Mouse (Mus musculus): ENCODE data around the gene Krt33a. TPM values are rescaled to one million over a fixed set of nuclear protein-coding genes. Genes with fewer than 3 reads are reported as not detected.

Krt33a gene
- total and polyA plus RNA-seq, 3 experiments: not detected

DNA sequence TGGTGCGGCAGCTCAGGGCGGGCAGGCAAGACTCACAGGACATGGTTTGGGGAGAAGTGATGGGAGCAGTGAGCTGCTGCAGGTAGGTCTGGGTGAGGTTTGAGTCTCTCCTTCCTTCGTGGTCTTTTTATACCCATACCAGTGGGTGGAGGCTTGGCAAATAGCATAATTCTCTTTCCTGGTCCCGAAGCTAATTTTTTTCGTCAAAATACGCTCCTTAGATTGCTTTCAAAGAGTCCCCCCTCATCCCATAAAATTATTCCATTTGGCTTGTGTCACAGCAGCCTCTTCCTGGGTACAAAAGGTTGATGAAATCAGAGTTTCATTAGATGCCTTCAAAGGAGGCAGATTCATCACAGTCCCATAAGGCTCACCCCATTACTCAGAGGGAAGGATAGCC lies 25.4 kb upstream of the Krt33a start, which contains the start of gene Krt34:
Gene Krt34 (minus strand): TSS at position 101 of the 400 bp plus-strand sequence.
- no peak for DNase-seq (ENCODE audit: low read depth, low spot score)

DNA sequence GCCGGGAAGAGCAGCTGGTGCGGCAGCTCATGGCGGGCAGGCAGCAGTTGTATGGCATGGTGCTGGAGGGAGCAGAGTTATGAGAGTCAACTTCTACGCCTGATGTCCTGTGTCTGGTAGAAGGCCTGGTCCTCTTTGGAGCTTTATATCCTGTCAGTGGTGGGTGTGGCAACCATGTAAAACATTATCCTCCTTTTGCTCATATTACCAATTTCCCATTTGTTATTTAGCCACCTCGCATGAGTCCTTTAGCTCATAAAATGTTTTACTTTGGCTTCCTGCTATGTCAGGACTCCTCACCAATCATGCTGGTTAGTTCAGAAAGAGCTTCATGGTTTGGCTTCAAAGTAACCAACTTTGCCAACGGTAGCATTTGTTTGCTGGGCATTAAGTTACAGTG lies 13.8 kb upstream of the Krt33a start, which contains the start of gene Krt33b:
Gene Krt33b (minus strand): TSS at position 101 of the 400 bp plus-strand sequence.
- Histone ChIP-seq H3K27me3 (ENCODE audit: control insufficient read depth in 1 of 2, insufficient read depth in 2 of 2, low read length in 2 of 2) (no peaks in the 10 kb centered on the region), H3K79me2 (ENCODE audit: control insufficient read depth, insufficient read depth, low read length, poor library complexity) (no peaks in the 10 kb centered on the region), H3K4me3 (ENCODE audit: control insufficient read depth in 1 of 2, insufficient read depth in 1 of 2, low read depth in 2 of 2, low read length in 2 of 2) (no peak within 1 kb of the TSS), H3K9me3 (replicated peaks; ENCODE audit: insufficient read depth, low read length) (no peaks in the 10 kb centered on the region), H3K36me3 (ENCODE audit: control insufficient read depth in 1 of 2, insufficient read depth in 2 of 2, low read length in 2 of 2) (no peaks in the 10 kb centered on the region), H3K27ac (ENCODE audit: control insufficient read depth, low read depth, low read length) (no peak within 1 kb of the TSS), H3K4me1 (ENCODE audit: control insufficient read depth in 1 of 2, insufficient read depth in 2 of 2, low read length in 2 of 2) (no peaks in the 10 kb centered on the region), H3K9ac (ENCODE audit: control insufficient read depth, low read depth, low read length, poor library complexity, severe bottlenecking) (no peak within 1 kb of the TSS)
- TF ChIP-seq CHD2 (IDR thresholded peaks at IDR 0.05; ENCODE audit: low read length) (no peak), MAFK (IDR thresholded peaks at IDR 0.05; ENCODE audit: borderline replicate concordance, low read depth, low read length) (no peak), E2F4 (IDR thresholded peaks at IDR 0.05; ENCODE audit: borderline replicate concordance, low read depth, low read length) (no peak), GATA1 (IDR thresholded peaks at IDR 0.05; ENCODE audit: low read depth, low read length) (no peak), MAX (IDR thresholded peaks at IDR 0.05; ENCODE audit: low read length) (no peak)
- DNase-seq (ENCODE audit: low read depth, low spot score): no peak

More for the DNA sequence above, 25.4 kb upstream of the Krt33a start, which contains the start of gene Krt34:
- TF ChIP-seq ETS1 (IDR thresholded peaks at IDR 0.05; ENCODE audit: low read depth, low read length): no peak
- Histone ChIP-seq H3K4me3 (ENCODE audit: control insufficient read depth in 1 of 2, insufficient read depth in 1 of 2, low read depth in 2 of 2, low read length in 2 of 2) (no peak within 1 kb of the TSS), H3K27me3 (ENCODE audit: control insufficient read depth in 1 of 2, insufficient read depth in 2 of 2, low read length in 2 of 2) (no peaks in the 10 kb centered on the region), H3K9ac (ENCODE audit: control insufficient read depth, low read depth, low read length, poor library complexity, severe bottlenecking) (no peak within 1 kb of the TSS), H3K36me3 (ENCODE audit: control insufficient read depth in 1 of 2, insufficient read depth in 2 of 2, low read length in 2 of 2) (no peaks in the 10 kb centered on the region), H3K27ac (ENCODE audit: control insufficient read depth, low read depth, low read length) (no peak within 1 kb of the TSS), H3K4me1 (ENCODE audit: control insufficient read depth in 1 of 2, insufficient read depth in 2 of 2, low read length in 2 of 2) (no peaks in the 10 kb centered on the region), H3K79me2 (ENCODE audit: control insufficient read depth, insufficient read depth, low read length, poor library complexity) (no peaks in the 10 kb centered on the region), H3K9me3 (replicated peaks; ENCODE audit: insufficient read depth, low read length) (no peaks in the 10 kb centered on the region)

GRCm38 (mm10) chr11:100021438-100021837 lies 5.4 kb upstream of the Krt33a start:
- Histone ChIP-seq H3K27ac (ENCODE audit: control insufficient read depth, low read depth, low read length) (no peak overlapping the region), H3K4me1 (ENCODE audit: control insufficient read depth in 1 of 2, insufficient read depth in 2 of 2, low read length in 2 of 2) (no peaks in the 10 kb centered on the region), H3K4me3 (ENCODE audit: control insufficient read depth in 1 of 2, insufficient read depth in 1 of 2, low read depth in 2 of 2, low read length in 2 of 2) (no peak overlapping the region), H3K9me3 (replicated peaks; ENCODE audit: insufficient read depth, low read length) (no peaks in the 10 kb centered on the region), H3K36me3 (ENCODE audit: control insufficient read depth in 1 of 2, insufficient read depth in 2 of 2, low read length in 2 of 2) (no peaks in the 10 kb centered on the region), H3K9ac (ENCODE audit: control insufficient read depth, low read depth, low read length, poor library complexity, severe bottlenecking) (no peak overlapping the region), H3K27me3 (ENCODE audit: control insufficient read depth in 1 of 2, insufficient read depth in 2 of 2, low read length in 2 of 2) (no peaks in the 10 kb centered on the region), H3K79me2 (ENCODE audit: control insufficient read depth, insufficient read depth, low read length, poor library complexity) (no peaks in the 10 kb centered on the region)
- TF ChIP-seq BHLHE40 (IDR thresholded peaks at IDR 0.05; ENCODE audit: borderline replicate concordance, low read depth, low read length) (no peak), ZC3H11A (IDR thresholded peaks at IDR 0.05; ENCODE audit: low read depth, low read length) (no peak), GATA1 (IDR thresholded peaks at IDR 0.05; ENCODE audit: low read depth, low read length) (no peak), UBTF (IDR thresholded peaks at IDR 0.05; ENCODE audit: borderline replicate concordance, insufficient read depth, low read depth, low read length) (no peak), MYB (IDR thresholded peaks at IDR 0.05; ENCODE audit: low read depth, low read length) (no peak), MAX (IDR thresholded peaks at IDR 0.05; ENCODE audit: low read length) (no peak), TCF12 (IDR thresholded peaks at IDR 0.05; ENCODE audit: low read depth, low read length) (no peak), RAD21 (IDR thresholded peaks at IDR 0.05; ENCODE audit: low read depth, low read length) (no peak), MXI1 (IDR thresholded peaks at IDR 0.05; ENCODE audit: low read depth, low read length) (no peak), HCFC1 (IDR thresholded peaks at IDR 0.05; ENCODE audit: low read depth, low read length) (no peak), GABPA (IDR thresholded peaks at IDR 0.05; ENCODE audit: low read depth, low read length) (no peak), MYC (IDR thresholded peaks at IDR 0.05; ENCODE audit: low read depth, low read length) (no peak), CHD1 (IDR thresholded peaks at IDR 0.05; ENCODE audit: low read depth, low read length) (no peak), MAFK (IDR thresholded peaks at IDR 0.05; ENCODE audit: borderline replicate concordance, low read depth, low read length) (no peak), USF2 (IDR thresholded peaks at IDR 0.05; ENCODE audit: borderline replicate concordance in 1 of 2, insufficient read depth in 1 of 2, low read depth in 1 of 2, low read length in 2 of 2) (no peak), USF1 (IDR thresholded peaks at IDR 0.05; ENCODE audit: low read depth, low read length) (no peak), ZKSCAN1 (IDR thresholded peaks at IDR 0.05; ENCODE audit: low read depth, low read length) (no peak), SMC3 (IDR thresholded peaks at IDR 0.05; ENCODE audit: low read depth, low read length) (no peak)
- no peak for DNase-seq (ENCODE audit: low read depth, low spot score)
